Mouse (Mus musculus): ENCODE measurements at regions not wholly inside any gene's neighbourhood (a gene's known extent, or its start where the extent isn't known, plus 50 kb on each side); places are given as distances from the start of the nearest gene placed in this dataset.

DNA sequence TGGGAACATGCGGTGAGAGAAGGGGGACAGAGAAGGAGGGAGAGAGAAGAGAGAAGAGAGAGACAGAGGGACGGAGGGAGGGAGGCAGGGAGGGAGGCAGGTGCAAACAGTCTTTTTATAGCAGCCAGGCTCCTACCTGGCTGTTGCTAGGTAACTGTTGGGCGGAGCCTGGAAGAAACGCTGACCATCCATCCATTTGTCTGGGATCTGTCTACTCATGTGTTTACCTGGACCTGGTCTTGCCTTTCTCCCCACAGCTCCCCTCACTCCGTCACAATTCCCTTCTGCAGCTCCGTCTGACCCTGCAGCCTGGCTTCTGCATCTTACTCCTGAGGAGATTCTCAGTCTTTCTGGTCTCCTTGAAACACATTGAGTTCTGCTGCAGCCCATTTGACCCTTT is 144.5 kb downstream of the Ddx11 start:
- Histone ChIP-seq H3K27ac (ENCODE audit: low read length) (no peak overlapping the region), H3K9ac (replicated peaks; ENCODE audit: low read depth) (no peak overlapping the region), H3K4me3 (ENCODE audit: low read depth, low read length) (no peak overlapping the region), H3K36me3 (ENCODE audit: insufficient read depth, low read length) (no peaks in the 10 kb centered on the region), H3K9me3 (ENCODE audit: low read length) (no peaks in the 10 kb centered on the region), H3K27me3 (replicated peaks; ENCODE audit: insufficient read depth, low read length) (no peaks in the 10 kb centered on the region), H3K4me1 (ENCODE audit: insufficient read depth, low read depth, low read length) (no peaks in the 10 kb centered on the region), H3K4me2 (replicated peaks; ENCODE audit: low read depth, low read length) (no peak overlapping the region)
- DNase-seq (ENCODE audit: low spot score) (no peak), ATAC-seq (no peak)
- TF ChIP-seq CTCF (IDR thresholded peaks at IDR 0.05) (no peak), EP300 (IDR thresholded peaks at IDR 0.05) (no peak)
- 33% methylated on average over 6 of the region's 6 CpGs for WGBS

GRCm38 (mm10) chr17:66269567-66269966 is 146.2 kb downstream of the Ddx11 start:
- H3K4me1 ChIP-seq (ENCODE audit: insufficient read depth, low read depth, low read length): no peaks in the 10 kb centered on the region
- WGBS: 60% methylated on average over 6 of the region's 6 CpGs
- ATAC-seq (no peak), DNase-seq (ENCODE audit: low spot score) (no peak)
- H3K36me3 ChIP-seq (ENCODE audit: insufficient read depth, low read length): no peaks in the 10 kb centered on the region
- H3K27ac ChIP-seq (ENCODE audit: low read length): no peak overlapping the region
- no peak overlapping the region for H3K9ac ChIP-seq (replicated peaks; ENCODE audit: low read depth)
- H3K4me2 ChIP-seq (replicated peaks; ENCODE audit: low read depth, low read length): no peak overlapping the region
- H3K9me3 ChIP-seq (ENCODE audit: low read length): no peaks in the 10 kb centered on the region
- H3K4me3 ChIP-seq (ENCODE audit: low read depth, low read length): no peak overlapping the region
- no peaks in the 10 kb centered on the region for H3K27me3 ChIP-seq (replicated peaks; ENCODE audit: insufficient read depth, low read length)
- no peak for TF ChIP-seq CTCF (IDR thresholded peaks at IDR 0.05)
- TF ChIP-seq EP300 (IDR thresholded peaks at IDR 0.05): no peak

DNA sequence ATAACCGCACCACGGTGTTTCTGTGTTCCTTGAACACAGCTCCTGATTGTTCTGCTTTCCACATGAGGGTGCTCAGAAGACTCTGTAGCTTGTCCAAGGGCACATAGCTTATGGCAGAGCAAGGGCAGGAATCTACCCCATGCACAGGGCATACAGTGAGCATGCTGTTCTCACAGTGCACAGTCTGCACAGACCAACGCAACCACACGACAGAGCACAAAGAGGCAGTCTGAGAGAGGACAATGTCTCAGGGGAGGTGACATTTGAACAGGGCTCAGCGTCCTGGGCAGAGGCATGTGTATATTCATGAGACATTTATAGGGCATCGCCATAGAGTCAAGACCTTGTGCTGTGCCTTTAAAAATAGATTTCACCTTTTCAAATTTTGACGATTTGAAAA is 148.6 kb downstream of the Ddx11 start:
- Histone ChIP-seq H3K9me3 (ENCODE audit: low read length) (no peaks in the 10 kb centered on the region), H3K9ac (replicated peaks; ENCODE audit: low read depth) (no peak overlapping the region), H3K4me2 (replicated peaks; ENCODE audit: low read depth, low read length) (no peak overlapping the region), H3K27ac (ENCODE audit: low read length) (no peak overlapping the region), H3K4me3 (ENCODE audit: low read depth, low read length) (no peak overlapping the region), H3K36me3 (ENCODE audit: insufficient read depth, low read length) (no peaks in the 10 kb centered on the region), H3K27me3 (replicated peaks; ENCODE audit: insufficient read depth, low read length) (no peaks in the 10 kb centered on the region), H3K4me1 (ENCODE audit: insufficient read depth, low read depth, low read length) (no peaks in the 10 kb centered on the region)
- TF ChIP-seq EP300 (IDR thresholded peaks at IDR 0.05) (no peak), CTCF (IDR thresholded peaks at IDR 0.05) (no peak)
- 81% methylated on average over 7 of the region's 7 CpGs for WGBS
- DNase-seq (ENCODE audit: low spot score) (no peak), ATAC-seq (no peak)

DNA sequence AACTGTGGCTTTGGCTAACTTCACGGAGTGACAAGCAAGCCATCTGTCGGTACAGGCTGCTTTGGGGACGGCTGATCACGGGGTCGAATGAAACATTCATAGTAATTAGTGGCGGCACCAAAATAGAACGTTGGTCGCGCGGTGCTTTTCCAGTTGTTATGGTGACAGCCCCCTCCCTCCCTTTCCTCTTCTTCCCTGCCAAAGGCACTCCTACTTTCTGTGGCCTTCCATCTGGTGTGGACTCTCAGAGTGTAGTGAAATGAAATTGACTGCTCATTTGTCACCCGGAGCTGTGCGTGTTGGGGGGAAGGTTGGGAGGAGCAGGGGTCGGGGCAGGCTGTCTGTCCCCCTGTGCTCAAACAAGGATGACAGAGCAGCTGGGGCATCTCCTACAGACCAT is 153.5 kb downstream of the Ddx11 start:
- TF ChIP-seq CTCF (IDR thresholded peaks at IDR 0.05) (no peak), EP300 (IDR thresholded peaks at IDR 0.05) (no peak)
- WGBS: 42% methylated on average over 13 of the region's 13 CpGs
- no peaks in the 10 kb centered on the region for H3K36me3 ChIP-seq (ENCODE audit: insufficient read depth, low read length)
- H3K9me3 ChIP-seq (ENCODE audit: low read length): no peaks in the 10 kb centered on the region
- no peak overlapping the region for H3K27ac ChIP-seq (ENCODE audit: low read length)
- H3K9ac ChIP-seq (replicated peaks; ENCODE audit: low read depth): no peak overlapping the region
- H3K4me3 ChIP-seq (ENCODE audit: low read depth, low read length): no peak overlapping the region
- H3K4me1 ChIP-seq (ENCODE audit: insufficient read depth, low read depth, low read length): no peaks in the 10 kb centered on the region
- ATAC-seq: peak; percentile 55
- H3K4me2 ChIP-seq (replicated peaks; ENCODE audit: low read depth, low read length): no peak overlapping the region
- no peaks in the 10 kb centered on the region for H3K27me3 ChIP-seq (replicated peaks; ENCODE audit: insufficient read depth, low read length)
- DNase-seq (ENCODE audit: low spot score): peak; percentile 25

DNA sequence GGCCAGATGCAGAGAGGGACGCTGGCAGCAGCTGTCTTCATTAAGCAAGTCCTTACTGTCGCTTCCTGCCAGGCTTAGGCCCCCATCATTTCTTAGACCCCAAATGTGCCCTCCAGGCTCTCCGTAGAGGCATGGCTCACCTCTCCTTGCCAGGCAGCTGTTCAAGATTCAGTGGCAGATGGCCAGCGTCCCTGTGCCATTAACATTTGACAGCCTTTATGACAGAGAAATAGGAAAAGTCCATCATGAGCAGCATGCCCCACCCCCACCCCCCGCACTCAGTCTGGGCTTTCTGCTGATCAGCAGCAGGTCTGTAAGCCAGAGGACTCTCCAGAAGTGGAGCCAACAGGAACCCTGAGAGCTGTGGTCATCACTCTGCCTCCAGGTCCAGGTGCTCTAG is 154.7 kb downstream of the Ddx11 start:
- Histone ChIP-seq H3K4me3 (ENCODE audit: low read depth, low read length) (no peak overlapping the region), H3K4me2 (replicated peaks; ENCODE audit: low read depth, low read length) (no peak overlapping the region), H3K27me3 (replicated peaks; ENCODE audit: insufficient read depth, low read length) (no peaks in the 10 kb centered on the region), H3K4me1 (ENCODE audit: insufficient read depth, low read depth, low read length) (no peaks in the 10 kb centered on the region), H3K27ac (ENCODE audit: low read length) (no peak overlapping the region), H3K36me3 (ENCODE audit: insufficient read depth, low read length) (no peaks in the 10 kb centered on the region), H3K9ac (replicated peaks; ENCODE audit: low read depth) (no peak overlapping the region), H3K9me3 (ENCODE audit: low read length) (no peaks in the 10 kb centered on the region)
- DNase-seq (ENCODE audit: low spot score) (no peak), ATAC-seq (no peak)
- TF ChIP-seq CTCF (IDR thresholded peaks at IDR 0.05): no peak
- TF ChIP-seq EP300 (IDR thresholded peaks at IDR 0.05): no peak
- WGBS: 69% methylated on average over 5 of the region's 5 CpGs

- Histone ChIP-seq H3K9me3 (ENCODE audit: low read length) (no peaks in the 10 kb centered on the region), H3K36me3 (ENCODE audit: insufficient read depth, low read length) (no peaks in the 10 kb centered on the region), H3K9ac (replicated peaks; ENCODE audit: low read depth) (no peak overlapping the region), H3K4me3 (ENCODE audit: low read depth, low read length) (no peak overlapping the region), H3K27me3 (replicated peaks; ENCODE audit: insufficient read depth, low read length) (no peaks in the 10 kb centered on the region), H3K27ac (ENCODE audit: low read length) (no peak overlapping the region), H3K4me2 (replicated peaks; ENCODE audit: low read depth, low read length) (no peak overlapping the region), H3K4me1 (ENCODE audit: insufficient read depth, low read depth, low read length) (no peaks in the 10 kb centered on the region)
- DNase-seq (ENCODE audit: low spot score) (no peak), ATAC-seq (no peak)
- TF ChIP-seq EP300 (IDR thresholded peaks at IDR 0.05) (no peak), CTCF (IDR thresholded peaks at IDR 0.05) (no peak)
- WGBS: 88% methylated on average over 10 of the region's 10 CpGs
These were observed 162.0 kb downstream of the Ddx11 start for GRCm38 (mm10) chr17:66285295-66285694.

All from lung, postnatal 0 days (tissue).